Mouse (Mus musculus): ENCODE data around the gene Skp1a.

GRCm38 (mm10) chr11:52258711-52259110 is 26.9 kb downstream of the Skp1a start:
- TF ChIP-seq CTCF (IDR thresholded peaks at IDR 0.05; ENCODE audit: low read depth, low read length), result no peak
- no peak for TF ChIP-seq TAL1 (conservative IDR thresholded peaks at IDR 0.05; ENCODE audit: low read depth, low read length)
- no peak for TF ChIP-seq POLR2AphosphoS5 (IDR thresholded peaks at IDR 0.05; ENCODE audit: insufficient replicate concordance, low read depth, low read length)
